Mouse (Mus musculus) ES-E14 (cell line): Measurements from ENCODE around the gene Olfr148.

Experiments used
- CHD2 ChIP-seq: IDR thresholded peaks from 2 replicates; pipeline ENCODE4 v1.6.1; 2014; ENCODE audit warnings: mild to moderate bottlenecking, low read depth, low read length, inconsistent platforms
- HCFC1 ChIP-seq: IDR thresholded peaks from 2 replicates; pipeline ENCODE4 v1.6.1; 2012; ENCODE audit warnings: low read length, inconsistent platforms, borderline replicate concordance; ENCODE audit not compliant: insufficient read depth

DNA sequence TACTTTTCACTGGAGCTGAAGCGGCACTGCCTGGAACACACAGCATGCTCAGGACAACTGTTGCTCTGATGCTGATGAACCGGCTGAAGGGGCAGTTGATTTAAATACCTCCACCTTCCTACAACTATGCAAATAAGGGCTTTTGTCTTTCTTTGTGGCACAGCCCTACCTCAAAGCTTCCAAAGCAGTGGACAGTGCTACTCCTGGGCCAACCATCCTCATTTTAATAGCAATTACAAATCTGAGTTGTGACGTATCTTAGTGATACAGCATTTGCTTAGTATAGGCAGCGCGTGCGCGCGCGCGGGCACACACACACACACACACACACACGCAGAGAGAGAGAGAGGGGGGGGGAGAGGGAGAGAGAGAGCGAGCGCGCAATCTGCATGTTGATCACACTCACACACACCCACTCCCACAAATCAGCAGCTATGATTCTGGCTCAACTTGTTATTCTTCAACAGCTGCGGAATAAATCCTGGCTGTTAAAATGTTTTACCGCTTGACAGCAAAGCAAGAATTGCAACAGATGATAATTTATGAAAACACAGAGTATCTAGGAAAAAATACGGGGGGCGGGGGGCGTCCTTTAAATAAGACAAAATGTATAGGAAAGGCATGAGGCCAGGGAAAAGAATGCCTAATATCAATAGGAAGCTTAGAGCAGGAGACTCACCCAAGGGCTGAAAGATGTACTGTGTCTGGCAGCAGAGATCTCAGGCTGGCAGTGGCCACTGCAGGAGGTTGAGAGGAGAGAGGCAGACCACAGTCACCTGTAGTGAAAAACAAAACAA lies 7.7 kb upstream of the Olfr148 start:
- TF ChIP-seq CHD2 (no peak), HCFC1 (no peak)
